Mouse (Mus musculus) stomach, embryonic 16.5 days (tissue): ENCODE measurements around the gene Gm49378. TPM values are rescaled to one million over a fixed set of nuclear protein-coding genes. Genes with fewer than 3 reads are reported as not detected.

ENCODE experiments used
- ATAC-seq: fragments of 200-750 bp; cut with Nextera tagmentation; 2 replicates; pipeline ENCODE4 v1.8.0; 2017; ENCODE audit warnings: moderate number of reproducible peaks, moderate TSS enrichment; ENCODE audit not compliant: insufficient read depth, low FRiP score
- H3K27ac ChIP-seq: fragments of 300-500 bp; sonication (generic); 2 replicates; pipeline ENCODE4 v1.5.1; 2014; ENCODE audit warnings: low read length
- H3K27me3 ChIP-seq: fragments of 300-500 bp; sonication (generic); 2 replicates; pipeline ENCODE4 v1.6.1; 2014; ENCODE audit warnings: low read length, control low read depth, mixed read lengths; ENCODE audit not compliant: control insufficient read depth, insufficient read depth
- H3K36me3 ChIP-seq: fragments of 300-500 bp; sonication (generic); 2 replicates; pipeline ENCODE4 v1.6.1; 2014; ENCODE audit warnings: low read length; ENCODE audit not compliant: control insufficient read depth, insufficient read depth
- H3K4me1 ChIP-seq: fragments of 300-500 bp; sonication (generic); 2 replicates; pipeline ENCODE4 v1.6.1; 2014; ENCODE audit warnings: low read length, control low read depth, mixed read lengths; ENCODE audit not compliant: control insufficient read depth, insufficient read depth
- H3K4me2 ChIP-seq: fragments of 300-500 bp; sonication (generic); 2 replicates; pipeline ENCODE4 v1.6.1; 2014; ENCODE audit warnings: low read depth, low read length, mixed read lengths
- H3K4me3 ChIP-seq: fragments of 300-500 bp; sonication (generic); replicated peaks from 2 replicates; pipeline ENCODE4 v1.5.1; 2014; ENCODE audit warnings: mild to moderate bottlenecking, low read length
- H3K9ac ChIP-seq: fragments of 300-500 bp; sonication (generic); 2 replicates; pipeline ENCODE4 v1.6.1; 2014; ENCODE audit warnings: low read length
- H3K9me3 ChIP-seq: fragments of 300-500 bp; sonication (generic); replicated peaks from 2 replicates; pipeline ENCODE4 v1.6.1; 2016; ENCODE audit warnings: low read length, control low read depth; ENCODE audit not compliant: control insufficient read depth
- WGBS: fragments of 180-500 bp; shearing (Covaris S2); extraction: QIAGEN DNeasy Blood & Tissue Kit; methylation state at CpG from one replicate; pipeline ENCODE4 v1.1.7; 2014; 5-methylcytosine and 5-hydroxymethylcytosine counted together
- polyA plus RNA-seq: library from polyadenylated mRNA; unstranded; fragments of >200 nt; fragmentation: Nextera tagmentation; extraction: Ambion mirVana; gene quantifications from 2 replicates; pipeline ENCODE4 v1.2.1, GENCODE M21; 2015

Gm49378 gene
- polyA plus RNA-seq, 1 experiment from 2014 or later: 2.0 TPM

DNA sequence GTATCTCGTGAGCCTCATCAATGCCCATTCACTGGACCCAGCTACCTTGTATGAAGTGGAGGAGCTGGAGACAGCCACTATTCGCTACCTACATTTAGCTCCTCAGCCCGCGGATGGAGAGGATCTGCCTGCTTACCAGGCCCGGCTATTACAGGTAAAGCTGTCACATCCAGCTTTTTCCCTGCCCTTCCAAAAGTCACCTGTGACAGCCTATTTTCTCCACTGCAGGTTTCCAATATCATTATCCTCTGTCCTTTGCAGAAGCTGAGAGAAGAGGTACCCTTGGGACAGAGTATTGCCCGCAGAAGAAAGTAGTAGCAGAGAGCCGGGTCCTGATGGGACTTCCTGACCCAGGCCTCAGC, 34.4 kb downstream of the Gm49378 start, which contains the start of gene Irf9:
Irf9 (plus strand) TSS at position 301 of the 362 bp plus-strand sequence.
- 82% methylated on average over 7 of the region's 7 CpGs for WGBS
- Histone ChIP-seq H3K36me3 (peaks cover 11% of the 10 kb centered on the region), H3K27me3 (no peaks in the 10 kb centered on the region), H3K4me3 (peak within 1 kb of the TSS; percentile 47), H3K4me2 (peak within 1 kb of the TSS; percentile 56), H3K9me3 (no peaks in the 10 kb centered on the region), H3K9ac (peak within 1 kb of the TSS; percentile 72), H3K27ac (peak within 1 kb of the TSS; percentile 89), H3K4me1 (peaks cover 13% of the 10 kb centered on the region; the same call in 1 of the 2 replicates)
- ATAC-seq: no peak

DNA sequence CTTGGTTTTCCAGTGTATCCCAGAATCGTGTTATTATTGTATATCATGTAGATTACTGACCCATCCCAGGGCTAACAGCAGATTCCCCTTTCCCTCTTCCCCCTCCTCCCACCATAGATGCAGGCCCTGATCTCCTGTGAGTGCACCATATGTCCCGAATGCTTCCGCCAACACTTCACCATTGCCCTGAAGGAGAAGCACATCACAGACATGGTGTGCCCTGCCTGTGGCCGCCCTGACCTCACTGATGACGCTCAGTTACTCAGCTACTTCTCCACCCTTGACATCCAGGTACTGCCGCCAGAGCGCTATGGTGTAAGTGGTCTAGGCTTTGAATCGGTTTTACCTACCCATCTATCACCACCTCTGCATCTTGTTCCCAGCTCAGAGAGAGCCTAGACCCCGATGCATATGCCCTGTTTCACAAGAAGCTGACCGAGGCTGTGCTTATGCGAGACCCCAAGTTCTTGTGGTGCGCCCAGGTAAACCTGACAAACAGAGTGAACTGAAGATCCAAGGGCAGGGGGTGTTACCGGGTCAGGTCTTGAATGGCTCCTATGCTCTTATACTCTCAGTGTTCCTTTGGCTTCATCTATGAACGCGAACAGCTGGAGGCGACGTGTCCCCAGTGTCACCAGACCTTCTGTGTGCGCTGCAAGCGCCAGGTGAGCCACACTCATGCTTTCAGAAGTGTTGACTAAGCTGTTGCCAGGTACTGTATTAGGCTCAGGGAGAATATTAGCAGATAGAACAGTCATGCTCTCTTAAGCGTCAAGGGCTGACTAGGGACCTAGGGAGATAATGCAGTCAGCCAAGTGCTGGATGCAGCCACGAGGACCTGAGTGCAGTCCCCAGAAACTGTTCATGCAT, 38.9 kb downstream of the Gm49378 start:
- Histone ChIP-seq H3K4me1 (peaks cover 5% of the 10 kb centered on the region; the same call in 1 of the 2 replicates), H3K4me3 (no peak overlapping the region), H3K36me3 (peaks cover 24% of the 10 kb centered on the region), H3K9ac (no peak overlapping the region), H3K27me3 (no peaks in the 10 kb centered on the region), H3K4me2 (no peak overlapping the region), H3K9me3 (no peaks in the 10 kb centered on the region), H3K27ac (no peak overlapping the region)
- 93% methylated on average over 21 of the region's 21 CpGs for WGBS
- ATAC-seq: no peak

DNA sequence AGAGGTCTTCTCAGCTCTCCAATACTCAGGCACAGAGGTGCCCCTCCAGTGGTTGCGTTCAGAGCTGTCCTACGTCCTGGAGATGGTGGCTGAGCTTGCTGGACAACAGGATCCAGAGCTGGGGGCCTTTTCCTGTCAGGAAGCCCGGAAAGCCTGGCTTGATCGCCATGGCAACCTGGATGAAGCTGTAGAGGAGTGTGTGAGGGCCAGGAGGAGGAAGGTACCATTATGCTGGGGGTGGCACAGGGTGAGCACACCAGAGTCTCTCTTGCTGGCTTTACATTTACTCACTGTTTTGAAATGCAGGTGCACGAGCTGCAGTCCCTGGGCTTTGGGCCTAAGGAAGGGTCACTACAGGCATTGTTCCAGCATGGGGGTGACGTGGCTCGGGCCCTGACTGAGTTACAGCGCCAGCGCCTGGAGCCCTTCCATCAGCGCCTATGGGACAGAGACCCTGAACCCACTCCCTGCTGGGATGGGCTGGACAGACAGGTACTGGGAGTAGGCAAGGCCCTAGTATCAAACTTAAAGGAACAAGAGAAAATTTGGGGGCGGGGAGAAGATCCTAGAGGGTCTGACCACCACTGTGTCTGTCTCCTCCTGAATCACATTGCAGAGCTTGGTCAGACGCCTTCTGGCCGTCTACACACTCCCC, 41.5 kb downstream of the Gm49378 start:
- 78% methylated on average over 13 of the region's 13 CpGs for WGBS
- H3K27me3 ChIP-seq: no peaks in the 10 kb centered on the region
- no peaks in the 10 kb centered on the region for H3K9me3 ChIP-seq
- peaks cover 24% of the 10 kb centered on the region for H3K36me3 ChIP-seq
- H3K4me1 ChIP-seq: peaks cover 14% of the 10 kb centered on the region
- no peak for ATAC-seq
- H3K9ac ChIP-seq: no peak overlapping the region
- no peak overlapping the region for H3K27ac ChIP-seq
- no peak overlapping the region for H3K4me2 ChIP-seq
- H3K4me3 ChIP-seq: no peak overlapping the region

DNA sequence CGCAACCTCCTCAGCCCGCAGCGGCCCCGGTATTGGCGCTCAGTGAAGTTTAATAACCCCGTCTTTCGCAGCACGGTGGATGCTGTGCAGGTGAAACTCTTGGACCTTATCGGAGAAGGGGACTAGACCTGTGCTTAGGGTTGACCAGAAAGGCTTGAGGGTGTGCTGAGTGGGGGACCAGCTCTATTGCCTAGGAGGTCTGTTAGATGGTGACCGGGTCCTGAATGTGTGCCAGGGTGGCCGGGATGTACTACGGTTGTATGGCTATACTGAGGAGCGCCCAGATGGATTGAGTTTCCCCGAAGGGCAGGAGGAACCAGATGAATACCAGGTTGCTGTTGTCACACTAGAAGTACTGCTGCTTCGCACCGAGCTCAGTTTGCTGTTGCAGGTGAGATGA, 45.5 kb downstream of the Gm49378 start:
- Histone ChIP-seq H3K4me3 (peak overlapping the region; percentile 94), H3K4me2 (peak overlapping the region; percentile 92), H3K27ac (peak overlapping the region; percentile 100), H3K36me3 (peaks cover 21% of the 10 kb centered on the region; the same call in 1 of the 2 replicates), H3K27me3 (no peaks in the 10 kb centered on the region), H3K4me1 (peaks cover 22% of the 10 kb centered on the region), H3K9ac (peak overlapping the region; percentile 86), H3K9me3 (no peaks in the 10 kb centered on the region)
- ATAC-seq: no peak
- 2% methylated on average over 16 of the region's 16 CpGs for WGBS

DNA sequence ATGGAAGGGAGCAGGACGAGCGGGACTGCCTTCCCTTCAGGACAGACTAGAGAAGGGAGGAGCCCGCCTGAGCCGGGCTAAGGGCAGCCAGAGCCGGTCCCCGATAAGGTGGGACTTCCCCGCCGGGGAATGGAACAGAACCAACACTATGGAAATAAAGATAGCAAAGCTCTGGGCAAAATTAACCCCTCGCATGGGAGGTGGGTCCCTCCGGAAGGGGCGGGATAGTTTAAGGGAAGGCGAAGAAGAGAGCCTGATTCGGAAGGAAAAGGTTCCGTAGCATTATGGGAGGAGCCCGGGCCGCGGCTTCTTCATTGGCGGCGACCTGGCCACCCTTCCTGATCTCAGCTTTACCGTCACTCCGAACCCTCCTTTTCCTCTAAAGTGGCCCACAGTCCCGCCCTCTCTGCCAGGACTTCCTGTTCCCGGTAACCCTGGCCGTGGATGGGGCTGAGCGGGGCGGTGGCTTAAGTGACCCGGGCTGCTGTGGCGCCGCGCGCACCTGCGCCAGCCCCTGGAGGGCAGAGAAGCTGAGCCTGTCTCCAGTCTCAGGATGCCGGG, 46.3 kb downstream of the Gm49378 start, which contains the start of gene Rnf31:
Rnf31 (plus strand) TSS at position 378 of the 561 bp plus-strand sequence.
- Histone ChIP-seq H3K4me1 (peaks cover 22% of the 10 kb centered on the region), H3K36me3 (peaks cover 19% of the 10 kb centered on the region; the same call in 1 of the 2 replicates), H3K27ac (peak within 1 kb of the TSS; percentile 100), H3K4me2 (peak within 1 kb of the TSS; percentile 92), H3K27me3 (no peaks in the 10 kb centered on the region), H3K9me3 (no peaks in the 10 kb centered on the region), H3K4me3 (peak within 1 kb of the TSS; percentile 94), H3K9ac (peak within 1 kb of the TSS; percentile 86)
- under 1% methylated on average over 33 of the region's 33 CpGs for WGBS
- peak; percentile 90 for ATAC-seq

DNA sequence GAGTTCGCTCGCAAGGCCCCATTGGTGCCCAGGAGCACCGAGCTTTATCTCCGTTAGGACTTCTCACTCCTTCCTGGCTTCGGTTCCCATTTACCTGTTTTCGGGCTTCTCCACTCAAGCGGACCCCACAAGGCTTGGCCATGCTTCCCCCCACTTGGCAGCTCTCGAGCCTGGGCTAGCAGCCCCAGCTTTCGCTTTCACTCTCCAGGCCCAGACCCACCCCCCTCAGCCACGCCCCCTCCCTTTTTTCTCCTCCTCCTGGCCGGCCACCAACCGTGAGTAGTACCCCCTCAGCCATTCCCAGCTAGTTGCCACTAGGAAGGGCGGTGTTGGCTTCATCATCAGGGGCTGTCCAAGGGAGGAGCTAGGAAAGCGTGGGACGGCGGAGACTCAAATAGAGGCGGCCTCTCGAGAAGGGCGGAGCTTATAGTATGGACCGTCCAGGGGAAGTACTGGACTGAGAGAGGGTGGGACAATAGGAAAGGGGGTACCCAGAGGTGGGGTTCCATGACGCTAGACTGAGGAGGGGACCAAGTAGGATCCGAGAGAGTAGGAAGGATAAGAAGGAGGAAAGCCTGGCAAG, 46.9 kb downstream of the Gm49378 start, which contains the start of gene Psme2:
Psme2 (minus strand) TSS at position 366 of the 583 bp plus-strand sequence.
- ATAC-seq: peak; percentile 97
- 2% methylated on average over 22 of the region's 22 CpGs for WGBS
- Histone ChIP-seq H3K4me2 (peak within 1 kb of the TSS; percentile 92), H3K4me3 (peak within 1 kb of the TSS; percentile 94), H3K4me1 (peaks cover 22% of the 10 kb centered on the region), H3K27me3 (no peaks in the 10 kb centered on the region), H3K9me3 (no peaks in the 10 kb centered on the region), H3K27ac (peak within 1 kb of the TSS; percentile 100), H3K36me3 (peaks cover 13% of the 10 kb centered on the region; the same call in 1 of the 2 replicates), H3K9ac (peak within 1 kb of the TSS; percentile 86)

DNA sequence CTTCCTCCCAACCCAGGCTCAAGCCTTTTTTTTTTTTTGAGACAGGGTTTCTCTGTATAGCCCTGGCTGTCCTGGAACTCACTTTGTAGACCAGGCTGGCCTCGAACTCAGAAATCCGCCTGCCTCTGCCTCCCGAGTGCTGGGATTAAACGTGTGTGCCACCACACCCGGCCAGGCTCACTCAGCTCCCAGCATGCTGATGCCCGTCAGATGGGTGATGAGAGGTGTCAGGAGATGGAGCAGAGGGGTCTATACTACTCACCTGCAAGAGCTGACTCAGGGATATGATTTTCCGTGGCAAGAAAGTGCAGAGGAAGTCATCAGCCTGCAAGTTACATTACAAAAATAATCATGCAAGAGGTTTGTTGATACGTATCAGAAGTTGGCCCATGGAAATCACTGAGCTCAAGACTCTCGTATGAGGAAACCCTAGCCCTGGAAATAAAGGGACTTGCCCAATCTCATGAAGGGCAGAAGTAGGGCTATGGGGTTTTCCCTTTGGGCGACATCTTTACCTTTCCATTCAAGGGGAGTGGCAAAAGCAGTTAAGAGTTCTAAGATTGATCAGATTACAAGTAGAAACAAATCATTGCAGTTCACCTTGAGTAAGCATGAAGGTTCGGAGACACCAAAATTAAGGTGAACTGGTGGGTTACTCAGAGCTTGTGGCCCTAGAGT, 47.8 kb downstream of the Gm49378 start:
- peak overlapping the region; percentile 77 for H3K4me2 ChIP-seq
- ATAC-seq: no peak
- H3K9me3 ChIP-seq: no peaks in the 10 kb centered on the region
- peak overlapping the region; percentile 86 for H3K9ac ChIP-seq
- WGBS: 75% methylated on average over 11 of the region's 11 CpGs
- 0 out of 2 replicates have a peak, but pooled peaks cover 5% of the 10 kb centered on the region for H3K36me3 ChIP-seq
- H3K4me3 ChIP-seq: peak overlapping the region; percentile 94
- no peaks in the 10 kb centered on the region for H3K27me3 ChIP-seq
- peaks cover 29% of the 10 kb centered on the region for H3K4me1 ChIP-seq
- no peak overlapping the region; the same call in 1 of the 2 replicates for H3K27ac ChIP-seq

DNA sequence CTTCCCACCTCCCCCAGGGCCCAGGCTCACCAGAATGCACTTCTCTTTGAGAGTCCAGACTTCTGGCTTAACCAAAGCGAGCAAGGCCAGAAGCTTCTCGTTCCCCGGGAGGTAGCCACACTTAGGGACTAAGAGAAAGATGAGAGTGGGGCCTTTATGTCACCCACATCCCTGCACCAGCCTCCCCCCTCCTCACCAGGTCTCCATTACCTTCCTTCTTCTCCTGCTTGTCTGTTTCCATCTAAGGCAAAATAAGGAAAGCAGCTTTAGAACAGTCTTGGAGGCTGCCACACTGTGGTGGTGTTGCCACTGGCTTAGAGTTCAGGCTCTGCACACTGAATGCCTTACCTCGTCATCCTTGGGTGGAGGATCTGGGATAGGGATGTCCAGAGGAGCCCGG, 48.4 kb downstream of the Gm49378 start:
- Histone ChIP-seq H3K36me3 (0 out of 2 replicates have a peak, but pooled peaks cover 4% of the 10 kb centered on the region), H3K4me2 (no peak overlapping the region), H3K9ac (no peak overlapping the region), H3K4me1 (peaks cover 29% of the 10 kb centered on the region), H3K9me3 (no peaks in the 10 kb centered on the region), H3K27me3 (no peaks in the 10 kb centered on the region), H3K27ac (no peak overlapping the region), H3K4me3 (no peak overlapping the region)
- 90% methylated on average over 5 of the region's 5 CpGs for WGBS
- ATAC-seq: no peak
